Mouse (Mus musculus): ENCODE results near the gene Fgd6.

The Fgd6 gene

GRCm38 (mm10) chr10:94095743-94096465 lies 60.1 kb downstream of the Fgd6 start:
- DNase-seq (ENCODE audit: low read depth, low spot score), result no peak

GRCm38 (mm10) chr10:94097081-94097845 lies 61.5 kb downstream of the Fgd6 start:
- DNase-seq (ENCODE audit: low read depth, low spot score), result peak; percentile 12

- no peak for DNase-seq (ENCODE audit: low read depth, low spot score)
Measured at GRCm38 (mm10) chr10:94098100-94098499, 62.3 kb downstream of the Fgd6 start.

GRCm38 (mm10) chr10:94105498-94105897 lies 69.7 kb downstream of the Fgd6 start:
- DNase-seq (ENCODE audit: low read depth, low spot score), result no peak

- no peak for DNase-seq (ENCODE audit: low read depth, low spot score)
Measured at GRCm38 (mm10) chr10:94107168-94107567, 71.4 kb downstream of the Fgd6 start.

- DNase-seq (ENCODE audit: low read depth, low spot score), result no peak
Measured at GRCm38 (mm10) chr10:94107607-94108006, 71.8 kb downstream of the Fgd6 start.

- no peak for DNase-seq (ENCODE audit: low read depth, low spot score)
Measured at GRCm38 (mm10) chr10:94108791-94109190, 73.0 kb downstream of the Fgd6 start.

- DNase-seq (ENCODE audit: low read depth, low spot score), result no peak
Measured at GRCm38 (mm10) chr10:94110834-94111754, 75.3 kb downstream of the Fgd6 start.

GRCm38 (mm10) chr10:94112207-94112606 lies 76.4 kb downstream of the Fgd6 start:
- no peak for DNase-seq (ENCODE audit: low read depth, low spot score)

- peak; percentile 65 for DNase-seq (ENCODE audit: low read depth, low spot score)
Measured at GRCm38 (mm10) chr10:94115893-94116599, 80.2 kb downstream of the Fgd6 start.

- DNase-seq (ENCODE audit: low read depth, low spot score), result no peak
Measured at GRCm38 (mm10) chr10:94116781-94117340, 81.1 kb downstream of the Fgd6 start.

GRCm38 (mm10) chr10:94117916-94118315 lies 82.1 kb downstream of the Fgd6 start:
- no peak for DNase-seq (ENCODE audit: low read depth, low spot score)

- DNase-seq (ENCODE audit: low read depth, low spot score), result no peak
Measured at GRCm38 (mm10) chr10:94118993-94119392, 83.2 kb downstream of the Fgd6 start.

- no peak for DNase-seq (ENCODE audit: low read depth, low spot score)
Measured at GRCm38 (mm10) chr10:94120676-94121075, 84.9 kb downstream of the Fgd6 start.

GRCm38 (mm10) chr10:94122595-94122994 lies 86.8 kb downstream of the Fgd6 start:
- no peak for DNase-seq (ENCODE audit: low read depth, low spot score)

- no peak for DNase-seq (ENCODE audit: low read depth, low spot score)
Measured at GRCm38 (mm10) chr10:94123581-94123980, 87.8 kb downstream of the Fgd6 start.

- DNase-seq (ENCODE audit: low read depth, low spot score), result no peak
Measured at GRCm38 (mm10) chr10:94124376-94124775, 88.6 kb downstream of the Fgd6 start.

- DNase-seq (ENCODE audit: low read depth, low spot score), result no peak
Measured at GRCm38 (mm10) chr10:94129680-94130119, 93.9 kb downstream of the Fgd6 start.

- no peak for DNase-seq (ENCODE audit: low read depth, low spot score)
Measured at GRCm38 (mm10) chr10:94133081-94133480, 97.3 kb downstream of the Fgd6 start.

- DNase-seq (ENCODE audit: low read depth, low spot score), result no peak
Measured at GRCm38 (mm10) chr10:94133674-94134073, 97.9 kb downstream of the Fgd6 start.

Measured in ES-CJ7 (cell line).